Mouse (Mus musculus) gastrocnemius, adult 2 months (tissue): ENCODE data around the gene Cryzl2. TPM values are rescaled to one million over a fixed set of nuclear protein-coding genes. Genes with fewer than 3 reads are reported as not detected.
A peak's percentile ranks its signal among the peaks of the same experiment; 100 is the strongest.

Source experiments
- DNase-seq: peaks from one replicate; pipeline ENCODE4 v3.0.0; 2022
- H3K27ac ChIP-seq: fragments of 200-600 bp; 2 replicates; pipeline ENCODE4 v1.8.1; 2022; ENCODE audit warnings: mild to moderate bottlenecking
- H3K4me3 ChIP-seq: fragments of 200-600 bp; 2 replicates; pipeline ENCODE4 v1.8.1; 2022; ENCODE audit warnings: mild to moderate bottlenecking, moderate library complexity
- CTCF ChIP-seq: fragments of 200-600 bp; IDR thresholded peaks from 2 replicates; pipeline ENCODE4 v1.8.1; 2022; ENCODE audit warnings: antibody characterized with exemption, mild to moderate bottlenecking, moderate library complexity
- intact Hi-C: fragments of 180-260 bp; cut with DNase I; formaldehyde crosslinking; loops from one replicate; pipeline ENCODE4 v1.15.1; 2025
- total RNA-seq, 2 experiments: library from RNA; stranded (reverse); gene quantifications; 2 replicates each; pipeline ENCODE4 v1.2.3; 2021

Cryzl2 gene
- total RNA-seq, 2 experiments from 2014 or later, result 0.33 to 0.45 TPM

DNA sequence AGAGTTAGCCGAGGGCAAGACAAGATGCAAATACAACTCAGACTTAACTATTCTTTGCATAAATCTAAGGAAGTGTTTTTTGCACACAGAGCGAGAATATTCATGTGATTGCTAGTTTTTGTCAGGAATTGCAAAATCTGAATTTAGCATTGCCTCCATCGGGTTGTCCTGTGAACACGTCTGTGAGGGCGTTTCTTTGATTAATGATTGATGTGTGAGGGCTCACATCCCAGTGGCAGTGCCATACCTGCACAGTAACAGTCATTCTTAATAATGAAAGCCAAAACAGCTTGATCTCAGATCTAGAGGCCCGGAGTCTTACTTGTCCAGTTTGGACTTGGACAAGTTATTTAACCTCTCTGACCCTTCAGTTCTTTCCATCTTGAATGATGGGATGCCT is 44.7 kb downstream of the Cryzl2 start:
- Histone ChIP-seq H3K4me3 (no peak overlapping the region), H3K27ac (no peak overlapping the region)
- intact Hi-C loops, result no loop called here
- no peak for DNase-seq
- no peak for TF ChIP-seq CTCF

DNA sequence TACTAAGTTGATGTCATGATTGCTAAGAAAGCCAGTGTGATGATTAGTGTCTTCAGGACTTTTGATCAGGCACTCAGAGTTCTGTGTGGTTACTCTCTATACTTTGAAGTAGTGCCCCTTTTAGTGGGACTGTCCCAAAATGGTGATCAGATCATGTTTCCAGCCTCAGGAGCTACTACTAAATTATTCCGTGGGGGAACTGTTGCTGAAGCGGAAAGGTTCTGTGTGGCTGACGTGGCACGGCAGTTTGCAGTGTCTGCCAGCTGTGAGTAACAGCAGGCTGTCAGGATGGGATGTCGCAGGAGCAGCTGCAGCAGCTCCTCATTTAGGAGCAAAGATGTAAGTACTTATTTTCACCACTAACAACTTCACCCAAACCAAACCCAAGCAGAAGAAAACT is 48.1 kb downstream of the Cryzl2 start, which contains the start of gene Sec16b:
Gene Sec16b (plus strand): TSS at position 207 of the 400 bp plus-strand sequence.
- Histone ChIP-seq H3K4me3 (peak within 1 kb of the TSS; percentile 63), H3K27ac (peak within 1 kb of the TSS; percentile 78)
- intact Hi-C loops, result no loop called here
- DNase-seq, result peak; percentile 66
- TF ChIP-seq CTCF, result no peak

DNA sequence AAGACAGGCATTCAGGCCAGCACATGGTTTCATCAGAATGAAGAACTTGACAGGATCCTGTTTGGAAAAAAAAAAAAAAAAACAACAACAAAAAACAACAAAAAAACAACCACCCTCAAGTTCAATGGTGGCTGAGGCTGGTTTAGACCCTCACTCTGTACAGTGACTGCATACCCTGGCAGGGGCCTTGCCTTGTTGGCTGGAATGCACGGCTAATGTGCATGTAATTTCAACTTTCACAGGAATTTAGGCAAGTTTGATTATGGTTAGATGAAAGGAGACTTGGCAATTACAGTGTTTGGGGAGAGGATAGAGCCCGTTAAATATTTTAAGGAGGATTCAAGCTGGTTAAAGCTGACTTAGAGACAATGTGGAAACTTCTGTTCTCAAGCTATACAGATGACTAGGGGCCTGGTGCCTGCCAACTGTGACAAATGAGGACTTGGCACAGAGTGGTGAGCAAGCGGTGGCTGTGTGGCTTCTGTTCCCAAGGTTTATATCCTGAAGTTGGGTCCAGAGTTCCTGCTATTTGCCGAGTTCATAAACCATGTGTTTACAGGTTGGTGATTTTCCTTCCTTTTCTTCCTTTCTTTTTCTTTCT is 48.7 kb downstream of the Cryzl2 start:
- intact Hi-C loops, result no loop called here
- TF ChIP-seq CTCF, result no peak
- peak; percentile 26 for DNase-seq
- Histone ChIP-seq H3K4me3 (peak overlapping the region; percentile 63), H3K27ac (peak overlapping the region; percentile 78)

DNA sequence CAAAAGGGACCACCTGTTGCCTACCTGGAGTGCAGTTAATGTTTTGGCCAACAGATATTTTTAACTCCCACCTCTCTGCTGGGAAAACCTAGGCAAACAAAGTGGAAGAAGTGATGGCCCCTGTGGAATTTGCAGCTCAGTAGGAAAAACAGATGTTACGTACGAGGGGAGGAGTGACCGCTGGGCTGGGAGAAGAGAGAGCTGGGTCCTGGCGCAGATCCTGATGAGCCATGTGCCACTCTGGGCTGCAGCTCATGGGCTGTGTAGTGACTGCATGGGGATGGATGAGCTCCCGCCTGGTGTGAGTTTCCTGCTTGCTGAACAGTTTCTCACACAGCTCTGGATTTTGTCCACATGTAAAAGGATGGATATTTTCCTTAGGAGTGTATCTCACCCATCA is 49.4 kb downstream of the Cryzl2 start:
- intact Hi-C loops, result no loop called here
- peak overlapping the region; percentile 50 for H3K4me3 ChIP-seq
- peak; percentile 77 for DNase-seq
- no peak for TF ChIP-seq CTCF
- peak overlapping the region; percentile 59 for H3K27ac ChIP-seq

DNA sequence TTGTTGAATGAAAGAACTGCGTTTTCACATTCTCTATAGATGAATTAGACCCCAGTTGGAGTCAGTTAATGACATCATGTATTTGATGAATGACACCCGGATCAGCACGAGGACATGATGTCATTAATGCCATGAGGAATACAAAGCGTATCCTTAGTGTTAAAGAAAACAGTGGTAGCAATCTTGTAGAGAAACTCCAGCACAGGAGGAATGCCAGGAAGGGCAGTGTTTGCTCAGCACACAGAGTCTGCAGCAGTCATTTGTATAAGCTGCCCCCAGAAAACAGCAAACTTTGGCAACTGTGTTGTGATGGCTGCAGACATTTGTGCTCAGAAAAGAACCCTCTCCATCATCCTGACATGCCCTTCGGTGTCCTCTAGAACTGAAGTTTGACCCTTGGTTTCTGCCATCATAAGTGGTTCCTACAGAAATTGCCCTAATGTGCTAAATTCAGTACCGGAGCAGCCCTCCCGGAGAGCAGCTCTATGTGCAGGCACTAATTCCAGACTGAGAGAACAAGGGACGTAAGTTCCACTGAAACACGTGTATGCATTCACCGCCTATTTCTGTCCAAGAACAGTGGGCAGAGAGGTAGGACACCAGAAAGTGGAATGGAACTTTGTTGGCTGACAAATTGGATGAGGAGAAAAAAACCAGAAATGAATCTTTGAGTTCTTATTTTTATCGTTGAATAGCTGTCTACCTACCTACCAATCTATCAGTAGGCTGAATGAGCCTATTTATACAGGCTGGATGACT is 54.5 kb downstream of the Cryzl2 start:
- no peak for DNase-seq
- Histone ChIP-seq H3K4me3 (no peak overlapping the region), H3K27ac (no peak overlapping the region)
- no peak for TF ChIP-seq CTCF
- intact Hi-C loops, result no loop called here

DNA sequence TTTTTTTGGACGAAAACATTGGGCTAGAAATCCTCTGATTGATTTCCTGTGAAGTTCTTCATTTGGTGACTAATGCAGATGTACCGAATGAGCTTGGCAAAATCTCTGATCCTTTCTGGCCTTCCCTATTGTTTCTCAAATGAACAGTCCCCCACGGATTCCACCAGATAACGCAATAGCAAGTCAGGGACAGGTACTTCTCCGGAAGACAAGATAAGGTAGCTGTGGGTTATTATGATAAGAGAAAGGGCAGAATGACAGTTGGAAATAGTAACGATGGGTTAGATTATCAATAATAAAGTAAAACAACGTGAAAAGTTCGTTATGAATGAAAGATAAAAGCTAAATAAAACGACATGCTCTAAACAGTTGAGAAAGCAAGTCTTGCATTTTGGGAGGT is 55.2 kb downstream of the Cryzl2 start:
- Histone ChIP-seq H3K4me3 (no peak overlapping the region), H3K27ac (no peak overlapping the region)
- no peak for DNase-seq
- TF ChIP-seq CTCF, result no peak
- intact Hi-C loops, result no loop called here

DNA sequence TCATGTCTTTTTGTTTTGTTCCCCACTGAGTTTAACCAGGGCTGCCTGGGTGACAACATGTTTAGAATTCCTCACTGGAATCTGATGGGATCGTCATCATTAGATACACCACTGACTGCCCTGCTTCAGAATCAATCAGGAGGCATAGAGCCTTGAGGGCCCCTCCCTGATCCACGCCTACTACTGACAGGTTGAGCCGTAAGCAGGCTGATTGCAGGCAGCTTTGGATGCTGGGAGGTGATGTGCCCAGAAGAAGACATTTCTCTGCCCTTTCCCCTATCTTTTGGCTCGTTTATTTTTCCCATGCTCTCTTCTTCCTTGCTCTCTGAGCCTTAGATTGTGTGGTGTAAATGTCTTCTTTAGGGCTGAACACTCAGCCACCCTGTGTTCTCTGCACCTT is 55.9 kb downstream of the Cryzl2 start:
- intact Hi-C loops, result no loop called here
- no peak overlapping the region for H3K27ac ChIP-seq
- DNase-seq, result no peak
- H3K4me3 ChIP-seq, result no peak overlapping the region
- no peak for TF ChIP-seq CTCF

DNA sequence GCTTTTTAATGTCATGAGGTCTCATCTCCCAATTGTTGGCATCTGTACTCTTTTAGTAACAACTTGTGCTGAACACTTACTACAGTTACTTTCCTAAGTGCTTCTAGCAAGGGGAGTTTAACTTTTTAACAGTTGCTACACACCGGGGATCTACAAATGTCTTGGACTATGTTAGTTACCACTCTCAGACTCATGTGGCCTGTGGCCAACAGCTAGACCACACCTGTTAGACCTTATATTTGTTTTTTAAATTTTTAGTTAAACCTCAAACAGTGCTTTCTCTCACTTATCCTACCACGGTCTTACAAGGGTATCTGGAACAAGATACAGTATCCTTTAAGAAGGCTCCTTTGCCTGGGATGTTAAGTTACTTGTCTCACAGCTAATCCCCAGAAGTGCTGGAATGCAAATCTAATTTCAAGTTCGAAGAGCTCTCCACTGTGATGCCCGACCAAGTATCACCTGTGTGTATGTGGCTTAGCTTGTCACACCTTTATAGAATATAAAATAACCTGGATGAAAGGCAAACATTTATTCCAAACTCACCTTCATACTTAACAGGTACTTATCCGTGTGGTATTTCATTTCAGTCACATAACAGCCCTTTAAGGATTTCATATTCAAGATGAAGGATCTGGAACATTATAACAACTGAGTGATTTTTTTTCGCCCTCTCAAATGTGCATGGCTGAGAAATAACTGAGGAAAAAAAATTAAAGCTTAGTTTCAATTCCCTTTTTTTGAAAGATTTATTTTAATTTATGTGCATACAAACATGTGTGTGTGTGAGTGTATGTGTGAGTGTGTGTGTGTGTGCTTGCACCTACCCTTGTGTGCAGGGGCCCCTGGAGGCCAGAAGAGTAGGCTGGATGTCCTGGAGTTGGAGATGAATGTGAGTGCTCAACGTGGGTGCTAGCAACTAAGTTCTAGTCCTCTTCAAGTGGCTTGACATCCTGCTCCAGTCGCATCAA is 58.7 kb downstream of the Cryzl2 start:
- intact Hi-C loops, result no loop called here
- no peak for DNase-seq
- H3K4me3 ChIP-seq, result no peak overlapping the region
- TF ChIP-seq CTCF, result no peak
- no peak overlapping the region for H3K27ac ChIP-seq

DNA sequence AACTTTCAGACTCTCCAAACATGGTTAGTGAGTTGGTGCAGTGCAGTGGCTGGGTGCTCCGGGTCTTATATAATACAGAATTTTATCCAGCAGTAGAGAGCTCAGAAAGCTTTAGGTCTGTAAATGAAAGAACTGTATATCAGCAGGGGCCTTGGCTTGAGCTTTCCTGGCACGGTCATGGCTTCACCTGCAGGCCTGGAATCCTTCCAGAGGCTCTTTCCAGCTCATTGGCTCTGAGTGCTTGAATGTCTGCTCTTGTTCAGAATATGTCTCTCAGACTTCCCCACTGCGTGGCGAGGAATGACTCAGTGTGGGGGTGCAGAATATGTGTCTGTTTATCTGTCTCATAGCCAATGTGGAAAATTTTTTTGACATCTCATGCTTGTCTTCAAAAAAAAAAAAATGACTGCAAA is 59.7 kb downstream of the Cryzl2 start:
- intact Hi-C loops, result no loop called here
- no peak for TF ChIP-seq CTCF
- Histone ChIP-seq H3K4me3 (no peak overlapping the region), H3K27ac (0 out of 2 replicates have a peak overlapping the region, but pooled peaks have one; percentile 6)
- DNase-seq, result peak; percentile 34

DNA sequence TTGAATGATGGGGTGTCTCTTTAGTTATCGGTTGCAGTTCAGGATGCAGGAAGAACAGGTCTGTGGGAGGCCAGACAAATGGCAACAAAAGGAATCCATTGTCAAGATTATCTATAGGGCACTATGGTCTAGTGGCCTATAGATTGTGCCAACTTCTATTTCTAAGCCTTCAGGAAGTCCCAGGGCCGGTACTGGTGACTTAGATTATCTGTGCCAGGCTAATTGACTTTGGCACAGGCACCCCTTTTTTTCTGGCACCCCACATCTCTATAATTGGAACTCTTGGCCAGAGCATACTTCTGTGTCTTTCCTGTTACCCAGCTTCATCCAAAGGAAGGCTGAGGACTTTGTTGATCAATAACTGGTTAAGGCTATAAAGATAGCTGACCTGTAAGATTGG is 61.0 kb downstream of the Cryzl2 start:
- intact Hi-C loops, result no loop called here
- DNase-seq, result no peak
- TF ChIP-seq CTCF, result no peak
- Histone ChIP-seq H3K4me3 (no peak overlapping the region), H3K27ac (no peak overlapping the region)

DNA sequence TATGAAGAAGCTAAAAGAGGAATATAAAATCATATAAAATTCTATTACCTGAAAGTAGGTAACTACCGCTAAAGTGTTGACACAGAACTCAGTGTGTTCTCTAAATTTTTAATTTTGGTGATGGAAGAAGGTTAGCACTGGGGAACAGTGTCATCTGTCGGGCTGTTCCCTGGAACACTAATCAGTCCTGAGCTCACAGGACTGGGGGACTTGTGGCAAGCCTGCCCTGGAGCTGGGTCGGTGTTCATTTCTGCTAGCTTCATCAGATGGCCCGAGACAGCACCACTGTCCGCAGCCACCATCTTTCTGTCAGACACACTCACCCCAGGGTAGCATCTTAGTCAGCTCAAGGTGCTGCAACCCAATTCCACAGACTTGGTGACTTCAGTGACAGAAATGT is 63.9 kb downstream of the Cryzl2 start:
- Histone ChIP-seq H3K27ac (no peak overlapping the region), H3K4me3 (no peak overlapping the region)
- no peak for DNase-seq
- intact Hi-C loops, result no loop called here
- no peak for TF ChIP-seq CTCF

DNA sequence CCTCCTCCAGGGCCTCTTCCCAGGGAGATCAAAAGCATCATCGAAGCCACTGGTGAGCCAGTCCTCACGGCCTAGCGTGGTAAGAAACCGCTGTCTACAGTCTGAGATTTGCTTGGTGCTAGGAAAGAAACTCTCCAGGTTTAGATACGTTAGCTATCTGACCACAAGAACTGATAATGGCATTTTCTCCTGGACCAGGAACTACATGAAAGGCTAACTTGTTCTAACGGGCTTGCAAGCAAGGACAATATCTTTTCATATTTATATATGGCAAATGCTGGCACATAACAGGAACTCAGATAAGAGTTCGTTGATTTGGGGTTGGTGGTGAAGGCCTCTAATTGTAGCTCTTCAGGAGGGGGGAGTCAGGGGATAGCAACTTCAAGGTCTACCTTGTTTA is 66.4 kb downstream of the Cryzl2 start:
- no peak overlapping the region for H3K4me3 ChIP-seq
- intact Hi-C loops, result no loop called here
- no peak for DNase-seq

More for the DNA sequence above, 66.4 kb downstream of the Cryzl2 start:
- no peak overlapping the region for H3K27ac ChIP-seq
- TF ChIP-seq CTCF, result no peak
